Mouse (Mus musculus) kidney, embryonic 14.5 days (tissue): ENCODE measurements around the gene Rab40c. TPM values are rescaled to one million over a fixed set of nuclear protein-coding genes. Genes with fewer than 3 reads are reported as not detected.
A peak's percentile ranks its signal among the peaks of the same experiment; 100 is the strongest.

Experiments used
- ATAC-seq: fragments of 200-750 bp; cut with Nextera tagmentation; 2 replicates; pipeline ENCODE4 v1.8.0; 2017; ENCODE audit warnings: moderate number of reproducible peaks, mild to moderate bottlenecking, moderate TSS enrichment, moderate library complexity; ENCODE audit not compliant: low FRiP score, low TSS enrichment
- H3K27ac ChIP-seq: fragments of 300-500 bp; sonication (generic); 2 replicates; pipeline ENCODE4 v1.5.1; 2014; ENCODE audit warnings: low read depth, mild to moderate bottlenecking, low read length, moderate library complexity, mixed read lengths
- H3K27me3 ChIP-seq: fragments of 300-500 bp; sonication (generic); 2 replicates; pipeline ENCODE4 v1.6.1; 2014; ENCODE audit warnings: mild to moderate bottlenecking, low read length; ENCODE audit not compliant: control insufficient read depth, insufficient read depth
- H3K36me3 ChIP-seq: fragments of 300-500 bp; sonication (generic); 2 replicates; pipeline ENCODE4 v1.6.1; 2014; ENCODE audit warnings: low read length, mixed read lengths; ENCODE audit not compliant: control insufficient read depth, insufficient read depth
- H3K4me1 ChIP-seq: fragments of 300-500 bp; sonication (generic); 2 replicates; pipeline ENCODE4 v1.6.1; 2014; ENCODE audit warnings: low read length, mixed read lengths; ENCODE audit not compliant: control insufficient read depth, insufficient read depth
- H3K4me2 ChIP-seq: fragments of 300-500 bp; sonication (generic); replicated peaks from 2 replicates; pipeline ENCODE4 v1.6.1; 2014; ENCODE audit warnings: low read depth, mild to moderate bottlenecking, low read length
- H3K4me3 ChIP-seq: fragments of 300-500 bp; sonication (generic); 2 replicates; pipeline ENCODE4 v1.5.1; 2014; ENCODE audit warnings: mild to moderate bottlenecking, low read length
- H3K9ac ChIP-seq: fragments of 300-500 bp; sonication (generic); 2 replicates; pipeline ENCODE4 v1.6.1; 2014; ENCODE audit warnings: low read depth, mild to moderate bottlenecking, low read length, moderate library complexity
- H3K9me3 ChIP-seq: fragments of 300-500 bp; sonication (generic); 2 replicates; pipeline ENCODE4 v1.6.1; 2016; ENCODE audit warnings: low read length; ENCODE audit not compliant: control insufficient read depth
- WGBS: fragments of 180-500 bp; shearing (Covaris S2); extraction: QIAGEN DNeasy Blood & Tissue Kit; methylation state at CpG from one replicate; pipeline ENCODE4 v1.1.7; 2014; 5-methylcytosine and 5-hydroxymethylcytosine counted together
- polyA plus RNA-seq: library from polyadenylated mRNA; unstranded; fragments of >200 nt; fragmentation: Nextera tagmentation; extraction: Ambion mirVana; gene quantifications from 2 replicates; pipeline ENCODE4 v1.2.1, GENCODE M21; 2014

The Rab40c gene
- polyA plus RNA-seq, 1 experiment from 2014 or later = 17.2 TPM

DNA sequence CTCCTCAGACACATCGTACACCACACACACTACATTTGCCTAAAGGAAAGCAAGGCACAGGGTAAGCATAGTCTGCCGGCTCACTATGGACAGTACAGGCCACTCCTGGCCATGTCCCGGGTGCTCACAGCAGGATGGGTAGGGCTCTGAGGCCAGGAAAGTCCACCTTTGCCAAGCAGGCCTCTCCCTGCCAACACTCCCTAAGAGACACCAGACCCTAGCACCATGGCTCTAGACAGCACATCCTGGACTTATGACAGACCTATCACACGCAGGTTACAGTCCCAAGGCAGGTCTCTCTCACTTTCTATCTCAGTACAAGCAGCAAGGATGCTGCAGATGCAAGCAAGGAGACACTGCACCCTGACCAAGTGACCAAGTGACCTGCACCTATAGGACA is 76.4 kb downstream of the Rab40c start:
- ATAC-seq = no peak
- peaks cover 52% of the 10 kb centered on the region for H3K36me3 ChIP-seq
- 92% methylated on average over 4 of the region's 4 CpGs for WGBS
- no peaks in the 10 kb centered on the region for H3K27me3 ChIP-seq
- H3K9ac ChIP-seq = peak overlapping the region; percentile 87; the same call in 1 of the 2 replicates
- H3K4me1 ChIP-seq = peaks cover 8% of the 10 kb centered on the region
- H3K4me2 ChIP-seq = peak overlapping the region; percentile 91
- peak overlapping the region; percentile 90; the same call in 1 of the 2 replicates for H3K4me3 ChIP-seq
- no peak overlapping the region for H3K27ac ChIP-seq
- no peaks in the 10 kb centered on the region for H3K9me3 ChIP-seq

DNA sequence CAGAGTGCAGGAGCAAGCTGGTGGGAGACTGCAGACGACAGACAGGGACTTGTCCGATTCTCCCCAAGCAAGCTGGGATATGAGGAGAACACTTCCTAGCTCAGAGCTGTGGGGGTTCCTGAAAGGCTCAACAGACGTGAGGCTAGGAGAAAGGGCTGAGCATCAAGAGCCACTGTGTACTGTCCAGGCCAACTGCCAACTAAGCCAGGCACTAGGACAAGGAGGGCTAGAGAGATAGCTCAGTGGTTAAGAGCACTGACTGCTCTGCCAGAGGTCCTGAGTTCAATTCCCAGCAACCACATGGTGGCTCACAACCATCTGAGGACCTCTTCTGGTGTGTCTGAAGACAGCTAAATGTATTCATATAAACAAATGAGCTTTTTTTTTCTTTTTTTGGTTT is 77.0 kb downstream of the Rab40c start:
- no peak overlapping the region for H3K9ac ChIP-seq
- ATAC-seq = no peak

DNA sequence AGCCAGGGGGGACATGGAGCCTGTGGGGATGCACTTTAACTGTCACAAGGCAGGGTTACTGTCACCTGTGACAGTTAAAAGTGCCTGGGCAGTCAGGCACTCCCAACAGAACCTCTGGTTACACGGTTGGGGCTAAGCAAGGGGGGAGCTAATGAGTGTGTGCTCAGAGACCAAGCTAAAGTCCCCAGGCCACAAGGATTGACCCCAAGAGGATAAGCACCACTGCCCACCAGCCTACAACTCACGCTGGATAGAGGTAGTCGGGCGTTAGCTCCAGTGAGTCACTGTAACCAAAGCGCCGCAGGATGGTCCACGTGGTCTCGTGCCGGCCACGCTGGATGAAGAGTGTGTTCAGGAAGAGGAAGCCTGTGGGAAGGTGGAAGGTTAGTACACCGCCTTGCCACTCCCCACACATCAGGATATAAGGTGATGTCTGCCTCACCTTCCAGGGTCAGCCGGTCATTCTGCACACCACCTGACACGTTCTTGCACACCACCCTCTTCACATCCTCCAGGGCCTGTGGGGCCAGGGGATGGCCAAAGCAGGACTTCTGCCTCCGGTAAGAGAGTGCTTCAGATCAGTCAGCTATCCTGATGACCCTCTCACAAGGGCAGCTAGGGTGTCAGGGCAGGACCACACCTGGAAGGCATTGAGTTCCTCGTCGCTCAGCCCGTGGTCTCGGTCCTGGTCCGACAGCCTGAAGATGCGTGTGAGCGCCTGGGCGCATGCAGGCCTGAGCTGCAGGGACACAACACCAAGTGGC is 78.2 kb downstream of the Rab40c start, which contains the start of gene Gm20683:
Gm20683 (minus strand) TSS at position 647 of the 764 bp plus-strand sequence.
- Histone ChIP-seq H3K9ac (no peak within 1 kb of the TSS), H3K36me3 (peaks cover 47% of the 10 kb centered on the region), H3K4me2 (no peak within 1 kb of the TSS), H3K4me1 (peaks cover 25% of the 10 kb centered on the region), H3K27ac (no peak within 1 kb of the TSS), H3K4me3 (no peak within 1 kb of the TSS), H3K9me3 (no peaks in the 10 kb centered on the region), H3K27me3 (no peaks in the 10 kb centered on the region)
- ATAC-seq = no peak
- 91% methylated on average over 22 of the region's 22 CpGs for WGBS

More for the DNA sequence above, 77.0 kb downstream of the Rab40c start:
- Histone ChIP-seq H3K27me3 (no peaks in the 10 kb centered on the region), H3K9me3 (no peaks in the 10 kb centered on the region), H3K27ac (no peak overlapping the region), H3K4me1 (peaks cover 14% of the 10 kb centered on the region), H3K36me3 (peaks cover 53% of the 10 kb centered on the region), H3K4me2 (no peak overlapping the region), H3K4me3 (no peak overlapping the region)
- WGBS = 88% methylated on average over 3 of the region's 3 CpGs

DNA sequence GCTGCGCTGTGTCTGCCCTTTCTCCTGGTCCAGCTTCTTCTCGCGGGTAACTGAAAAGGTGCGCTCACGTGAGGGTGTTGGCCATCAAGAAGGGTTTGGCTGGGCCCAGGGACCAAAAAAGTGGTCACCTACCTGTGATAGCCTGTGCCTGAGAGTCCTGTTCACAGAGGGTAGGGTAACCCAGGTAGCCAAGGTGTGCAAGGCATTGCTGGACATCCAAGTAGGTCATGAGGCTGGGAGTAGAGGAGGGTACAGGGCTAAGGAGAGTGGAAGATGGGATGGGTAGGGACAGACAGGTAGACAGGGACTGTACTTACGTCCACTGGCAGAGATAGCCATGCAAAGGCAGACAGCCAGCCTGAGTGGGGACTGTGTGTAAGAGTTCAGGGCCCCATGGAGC is 79.0 kb downstream of the Rab40c start:
- no peaks in the 10 kb centered on the region for H3K9me3 ChIP-seq
- ATAC-seq = no peak
- H3K4me2 ChIP-seq = no peak overlapping the region
- H3K4me1 ChIP-seq = peaks cover 30% of the 10 kb centered on the region
- no peak overlapping the region for H3K27ac ChIP-seq
- H3K27me3 ChIP-seq = no peaks in the 10 kb centered on the region
- no peak overlapping the region for H3K9ac ChIP-seq
- 93% methylated on average over 6 of the region's 6 CpGs for WGBS
- H3K36me3 ChIP-seq = peaks cover 48% of the 10 kb centered on the region
- no peak overlapping the region for H3K4me3 ChIP-seq

DNA sequence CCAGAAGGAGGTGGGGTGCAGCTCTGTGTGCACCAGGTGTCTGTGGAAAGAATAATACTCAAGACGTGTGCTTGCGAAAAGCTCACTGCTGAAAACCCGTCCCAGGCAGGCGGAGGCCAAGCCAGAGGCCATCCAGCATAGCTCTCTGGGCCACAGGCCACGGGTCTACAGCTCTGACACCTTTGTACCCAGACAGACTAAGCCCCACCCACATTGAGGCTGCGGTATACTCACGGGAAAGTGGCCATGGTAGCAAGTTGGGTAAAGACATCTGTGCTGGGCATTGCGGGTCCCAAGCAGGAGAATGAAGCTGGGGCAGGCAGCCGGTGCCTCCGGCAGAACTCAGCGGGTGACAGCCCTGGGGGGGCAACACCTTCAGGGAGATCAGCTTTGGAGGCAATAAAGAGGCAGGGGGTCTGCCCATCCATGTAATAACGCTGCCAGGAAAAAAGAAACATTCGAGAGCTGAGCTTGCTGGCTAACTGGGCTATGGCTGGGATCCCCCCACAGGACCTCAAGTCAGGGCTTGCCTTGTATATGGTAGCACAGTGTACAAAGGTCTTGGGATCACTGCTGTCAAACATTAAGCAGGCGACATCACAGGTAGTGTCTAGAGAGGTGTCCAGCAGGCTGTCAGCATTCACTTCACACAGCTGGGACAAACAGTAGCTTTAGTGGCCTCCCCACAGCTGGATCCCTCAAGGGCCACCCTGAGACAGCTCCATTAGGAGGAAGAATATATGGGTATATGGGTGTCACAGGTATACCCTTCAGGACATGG is 79.9 kb downstream of the Rab40c start:
- Histone ChIP-seq H3K27me3 (no peaks in the 10 kb centered on the region), H3K9ac (peak overlapping the region; percentile 34; the same call in 1 of the 2 replicates), H3K4me3 (no peak overlapping the region), H3K9me3 (no peaks in the 10 kb centered on the region), H3K4me2 (no peak overlapping the region), H3K36me3 (peaks cover 54% of the 10 kb centered on the region), H3K27ac (no peak overlapping the region), H3K4me1 (peaks cover 38% of the 10 kb centered on the region)
- 82% methylated on average over 14 of the region's 14 CpGs for whole genome bisulfite sequencing
- no peak for ATAC-seq

DNA sequence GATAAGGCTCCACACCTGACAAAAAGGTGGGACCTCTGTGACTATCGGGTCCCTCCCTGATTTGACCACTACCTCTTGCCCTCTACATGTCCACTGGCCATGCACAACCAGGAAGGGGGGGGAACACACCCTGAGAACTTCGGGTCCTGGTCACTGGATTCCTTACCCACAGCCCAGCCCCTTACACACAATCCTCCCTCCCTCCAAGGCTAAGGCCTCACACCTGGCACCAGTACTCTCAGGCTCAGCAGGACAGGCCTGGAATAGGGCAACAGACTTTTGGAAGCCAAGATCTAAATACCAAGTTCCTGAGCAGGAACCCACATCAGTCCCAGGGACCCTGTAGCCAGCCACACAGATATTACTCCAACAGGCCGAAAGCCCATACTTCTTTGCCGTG is 80.6 kb downstream of the Rab40c start:
- Histone ChIP-seq H3K36me3 (peaks cover 54% of the 10 kb centered on the region), H3K27me3 (no peaks in the 10 kb centered on the region), H3K9me3 (no peaks in the 10 kb centered on the region), H3K4me3 (no peak overlapping the region), H3K4me2 (no peak overlapping the region), H3K4me1 (peaks cover 45% of the 10 kb centered on the region), H3K27ac (no peak overlapping the region), H3K9ac (no peak overlapping the region)
- no peak for ATAC-seq
- 86% methylated on average over 4 of the region's 4 CpGs for WGBS

DNA sequence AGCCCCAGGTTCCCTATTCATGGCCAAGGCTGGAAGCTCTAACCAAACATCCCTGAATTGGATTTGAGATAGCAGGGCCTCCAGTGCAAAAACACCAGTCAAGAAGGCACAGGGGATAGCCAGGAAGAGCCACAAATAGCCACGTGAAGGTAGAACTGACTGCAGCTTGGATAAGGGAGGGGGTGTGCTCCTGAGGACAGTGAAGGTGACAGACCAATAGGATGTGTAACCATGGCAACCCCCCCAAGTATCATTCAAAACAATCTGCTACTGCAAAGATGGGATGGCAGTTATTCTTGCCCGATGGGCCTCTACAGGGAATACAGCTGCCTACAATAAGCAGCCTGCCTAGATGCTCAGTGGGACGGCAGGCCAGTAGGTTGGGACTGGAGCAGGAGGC is 82.0 kb downstream of the Rab40c start:
- WGBS = 60% methylated on average over 3 of the region's 3 CpGs
- Histone ChIP-seq H3K9ac (0 out of 2 replicates have a peak overlapping the region, but pooled peaks have one; percentile 56), H3K27me3 (no peaks in the 10 kb centered on the region), H3K4me3 (no peak overlapping the region; the same call in 1 of the 2 replicates), H3K4me1 (peaks cover 39% of the 10 kb centered on the region), H3K36me3 (peaks cover 54% of the 10 kb centered on the region), H3K9me3 (no peaks in the 10 kb centered on the region), H3K27ac (peak overlapping the region; percentile 12; the same call in 1 of the 2 replicates), H3K4me2 (peak overlapping the region; percentile 78)
- ATAC-seq = no peak

DNA sequence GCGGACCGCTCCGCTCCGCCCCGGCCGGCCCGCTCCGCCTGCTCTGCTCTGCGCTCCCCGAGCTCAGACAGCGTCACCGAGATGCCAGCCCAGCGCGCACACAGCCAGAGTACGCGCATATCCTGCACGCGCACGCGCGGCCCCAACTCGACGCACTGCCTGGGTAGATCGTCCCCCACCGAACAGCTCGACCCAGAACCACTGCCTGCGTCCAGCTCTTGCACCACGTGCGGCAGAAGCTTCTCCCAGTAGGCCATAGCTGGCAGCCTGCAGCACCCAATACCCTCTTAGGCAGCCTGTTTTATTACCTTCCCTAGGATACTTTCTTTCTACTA is 82.5 kb downstream of the Rab40c start, which contains the start of gene Rhbdl1:
Rhbdl1 (minus strand) TSS at position 220 of the 335 bp plus-strand sequence.
- 4% methylated on average over 29 of the region's 29 CpGs for WGBS
- peaks cover 39% of the 10 kb centered on the region for H3K4me1 ChIP-seq
- H3K4me3 ChIP-seq = peak within 1 kb of the TSS; percentile 35
- H3K27ac ChIP-seq = peak within 1 kb of the TSS; percentile 31
- H3K36me3 ChIP-seq = peaks cover 49% of the 10 kb centered on the region
- H3K9me3 ChIP-seq = no peaks in the 10 kb centered on the region
- H3K9ac ChIP-seq = peak within 1 kb of the TSS; percentile 56
- H3K27me3 ChIP-seq = no peaks in the 10 kb centered on the region
- ATAC-seq = no peak
- H3K4me2 ChIP-seq = peak within 1 kb of the TSS; percentile 78
